Mouse (Mus musculus): ENCODE measurements around the gene Crybg1. TPM values are rescaled to one million over a fixed set of nuclear protein-coding genes. Genes with fewer than 3 reads are reported as not detected.

The Crybg1 gene
- total and polyA plus RNA-seq, 3 experiments, result 3.9 to 6.6 (median 5.2) TPM

DNA sequence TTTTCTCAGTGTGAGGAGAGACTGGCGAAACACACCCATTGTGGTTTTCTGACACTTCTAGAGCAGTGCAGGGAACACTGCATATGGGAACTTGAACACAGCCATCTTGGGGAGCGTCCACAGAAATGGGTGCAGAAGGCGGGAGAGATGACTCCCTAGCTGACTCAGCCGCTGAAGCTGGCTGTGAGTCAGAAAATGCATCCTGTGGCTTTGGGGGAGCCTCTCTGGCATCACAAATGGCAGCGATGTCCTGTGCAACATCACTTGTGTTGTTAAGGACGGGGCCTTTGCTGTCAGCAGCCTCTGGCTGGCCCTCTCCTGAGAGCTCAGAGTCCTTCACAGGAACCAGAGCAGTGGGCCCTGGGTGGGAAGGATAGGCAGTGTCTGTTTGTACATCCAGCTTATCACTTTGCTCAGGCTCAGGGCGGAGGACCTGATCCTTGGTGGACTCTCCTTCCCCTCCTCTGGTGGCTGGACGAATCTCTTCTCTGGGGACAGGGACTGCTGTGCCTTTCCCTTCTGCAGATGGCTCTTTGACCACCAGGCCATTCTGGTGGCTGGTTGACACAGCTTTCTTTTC lies 150.1 kb downstream of the Crybg1 start:
- Histone ChIP-seq H3K4me3 (replicated peaks in 1 of 3; ENCODE audit: low read depth in 2 of 3, low read length in 2 of 3, poor library complexity in 1 of 3) (no peak overlapping the region), H3K36me3 (replicated peaks in 1 of 2; ENCODE audit: control insufficient read depth in 1 of 2, insufficient read depth in 1 of 2, low read length in 1 of 2) (peaks cover 5 to 17% of the 10 kb centered on the region in 2 experiments), H3K4me2 (ENCODE audit: insufficient read depth, low read depth, poor library complexity, severe bottlenecking) (no peak overlapping the region), H3K4me1 (ENCODE audit: control insufficient read depth in 1 of 2, insufficient read depth in 2 of 2) (peaks cover 17 to 50% of the 10 kb centered on the region in 2 experiments), H3K9me3 (replicated peaks; ENCODE audit: low read length) (no peaks in the 10 kb centered on the region), H3K9ac (ENCODE audit: insufficient read depth, low read depth) (no peak overlapping the region), H3K27ac (ENCODE audit: insufficient read depth, low read depth) (no peak overlapping the region), H3K79me2 (replicated peaks; ENCODE audit: control insufficient read depth, extremely low read depth, insufficient read depth, poor library complexity, severe bottlenecking) (no peaks in the 10 kb centered on the region), H3K27me3 (replicated peaks) (no peaks in the 10 kb centered on the region)
- no peak for DNase-seq (ENCODE audit: extremely low read depth)
- TF ChIP-seq ZKSCAN1 (IDR thresholded peaks at IDR 0.05; ENCODE audit: borderline replicate concordance, low read depth, low read length), result no peak
- TF ChIP-seq ZMIZ1 (IDR thresholded peaks at IDR 0.05; ENCODE audit: low read depth, low read length), result no peak
- TF ChIP-seq MXI1 (IDR thresholded peaks at IDR 0.05; ENCODE audit: low read depth, low read length), result no peak
- TF ChIP-seq KAT2A (IDR thresholded peaks at IDR 0.05; ENCODE audit: insufficient replicate concordance, low read length), result no peak
- no peak for TF ChIP-seq UBTF (IDR thresholded peaks at IDR 0.05; ENCODE audit: low read depth, low read length)
- TF ChIP-seq POLR2AphosphoS2 (IDR thresholded peaks at IDR 0.05; ENCODE audit: low read depth, low read length), result no peak
- no peak for TF ChIP-seq MAX (IDR thresholded peaks at IDR 0.05; ENCODE audit: low read length)
- TF ChIP-seq SMC3 (IDR thresholded peaks at IDR 0.05; ENCODE audit: low read depth, low read length), result no peak
- no peak for TF ChIP-seq MAFK (IDR thresholded peaks at IDR 0.05; ENCODE audit: insufficient replicate concordance, low read length)
- TF ChIP-seq ELF1 (IDR thresholded peaks at IDR 0.05; ENCODE audit: low read depth, low read length), result no peak
- TF ChIP-seq MEF2A (IDR thresholded peaks at IDR 0.05; ENCODE audit: borderline replicate concordance, low read depth, low read length), result no peak
- no peak for TF ChIP-seq BHLHE40 (IDR thresholded peaks at IDR 0.05; ENCODE audit: low read depth, low read length)
- TF ChIP-seq CTCF (conservative IDR thresholded peaks at IDR 0.05 in 1 of 2, IDR thresholded peaks at IDR 0.05 in 1 of 2; ENCODE audit: low read depth in 2 of 2, low read length in 2 of 2), result no peak
- TF ChIP-seq USF1 (IDR thresholded peaks at IDR 0.05; ENCODE audit: low read depth, low read length), result no peak
- TF ChIP-seq HCFC1 (IDR thresholded peaks at IDR 0.05; ENCODE audit: low read depth, low read length), result no peak
- TF ChIP-seq ZC3H11A (IDR thresholded peaks at IDR 0.05; ENCODE audit: low read depth, low read length), result no peak
- no peak for TF ChIP-seq RAD21 (IDR thresholded peaks at IDR 0.05; ENCODE audit: low read depth, low read length)
- dilution Hi-C loops (cut with MboI; ENCODE audit: extremely low pct_ligation_motif_present, extremely low pct_unique_long_range_greater_than_20kb, low sequenced_read_pairs), result no loop called here
- in situ Hi-C loops (cut with MboI; ENCODE audit: low pct_ligation_motif_present, low pct_unique_long_range_greater_than_20kb, low sequenced_read_pairs), result no loop called here

DNA sequence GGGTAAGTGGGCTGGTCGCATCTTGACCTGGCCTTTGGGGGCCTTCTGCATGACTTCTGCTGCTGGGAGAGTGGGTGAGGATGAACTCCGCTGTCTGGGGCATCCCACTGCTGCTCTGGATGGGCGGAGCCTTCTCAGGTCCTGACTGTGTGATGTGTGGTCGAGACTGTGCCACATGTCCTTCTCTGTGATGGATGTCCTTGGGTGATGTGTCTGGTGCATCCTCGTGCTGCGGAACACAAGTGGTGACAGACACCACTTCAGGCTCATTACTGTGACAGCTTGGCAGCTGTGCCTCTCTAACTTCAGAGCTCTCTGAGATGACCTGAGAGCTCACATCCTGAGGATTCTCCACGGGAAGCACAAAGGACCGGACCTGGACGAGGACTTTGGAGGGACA lies 150.6 kb downstream of the Crybg1 start:
- H3K9me3 ChIP-seq (replicated peaks; ENCODE audit: low read length), result no peaks in the 10 kb centered on the region
- no peak overlapping the region for H3K9ac ChIP-seq (ENCODE audit: insufficient read depth, low read depth)
- no peak for DNase-seq (ENCODE audit: extremely low read depth)
- in situ Hi-C loops (cut with MboI; ENCODE audit: low pct_ligation_motif_present, low pct_unique_long_range_greater_than_20kb, low sequenced_read_pairs) (no loop called here), dilution Hi-C loops (cut with MboI; ENCODE audit: extremely low pct_ligation_motif_present, extremely low pct_unique_long_range_greater_than_20kb, low sequenced_read_pairs) (no loop called here)
- H3K27me3 ChIP-seq (replicated peaks), result no peaks in the 10 kb centered on the region
- H3K36me3 ChIP-seq (replicated peaks in 1 of 2; ENCODE audit: control insufficient read depth in 1 of 2, insufficient read depth in 1 of 2, low read length in 1 of 2), result peaks cover 5 to 17% of the 10 kb centered on the region in 2 experiments
- no peak overlapping the region for H3K4me2 ChIP-seq (ENCODE audit: insufficient read depth, low read depth, poor library complexity, severe bottlenecking)
- no peaks in the 10 kb centered on the region for H3K79me2 ChIP-seq (replicated peaks; ENCODE audit: control insufficient read depth, extremely low read depth, insufficient read depth, poor library complexity, severe bottlenecking)
- no peak overlapping the region for H3K27ac ChIP-seq (ENCODE audit: insufficient read depth, low read depth)
- no peak overlapping the region for H3K4me3 ChIP-seq (replicated peaks in 1 of 3; ENCODE audit: low read depth in 2 of 3, low read length in 2 of 3, poor library complexity in 1 of 3)
- H3K4me1 ChIP-seq (ENCODE audit: control insufficient read depth in 1 of 2, insufficient read depth in 2 of 2), result peaks cover 17 to 50% of the 10 kb centered on the region in 2 experiments
- TF ChIP-seq ZC3H11A (IDR thresholded peaks at IDR 0.05; ENCODE audit: low read depth, low read length) (no peak), ZNF384 (IDR thresholded peaks at IDR 0.05; ENCODE audit: low read depth, low read length) (no peak), BHLHE40 (IDR thresholded peaks at IDR 0.05; ENCODE audit: low read depth, low read length) (no peak), EP300 (IDR thresholded peaks at IDR 0.05; ENCODE audit: low read length) (no peak), TBP (conservative IDR thresholded peaks at IDR 0.05; ENCODE audit: low read depth, low read length) (no peak), ZMIZ1 (IDR thresholded peaks at IDR 0.05; ENCODE audit: low read depth, low read length) (no peak), TCF12 (IDR thresholded peaks at IDR 0.05; ENCODE audit: low read depth, low read length) (no peak), POLR2AphosphoS2 (IDR thresholded peaks at IDR 0.05; ENCODE audit: low read depth, low read length) (no peak), PAX5 (IDR thresholded peaks at IDR 0.05; ENCODE audit: low read length) (no peak), KAT2A (IDR thresholded peaks at IDR 0.05; ENCODE audit: insufficient replicate concordance, low read length) (no peak), USF2 (conservative IDR thresholded peaks at IDR 0.05; ENCODE audit: low read depth, low read length) (no peak), MEF2A (IDR thresholded peaks at IDR 0.05; ENCODE audit: borderline replicate concordance, low read depth, low read length) (no peak), USF1 (IDR thresholded peaks at IDR 0.05; ENCODE audit: low read depth, low read length) (no peak), RCOR1 (conservative IDR thresholded peaks at IDR 0.05; ENCODE audit: low read depth, low read length) (no peak)
